Mouse (Mus musculus) thymus, adult 2 months (tissue): ENCODE measurements around the gene Tmem274.

Experiments
- CTCF ChIP-seq: fragments of 200-500 bp; IDR thresholded peaks from 2 replicates; pipeline ENCODE4 v1.5.1; 2012; ENCODE audit warnings: mild to moderate bottlenecking, control low read depth, low read length, moderate library complexity, borderline replicate concordance; ENCODE audit not compliant: control insufficient read depth, poor library complexity, insufficient read depth; ENCODE audit errors: extremely low read depth
- POLR2A ChIP-seq: fragments of 200-500 bp; IDR thresholded peaks from 2 replicates; pipeline ENCODE4 v1.6.1; 2012; ENCODE audit warnings: mild to moderate bottlenecking, low read length, control low read depth, moderate library complexity; ENCODE audit not compliant: control insufficient read depth, poor library complexity, insufficient read depth; ENCODE audit errors: extremely low read depth

GRCm38 (mm10) chr4:149453656-149454055, 23.5 kb upstream of the Tmem274 start:
- peak; percentile 55; the same call in 1 of the 2 replicates for TF ChIP-seq CTCF
- TF ChIP-seq POLR2A = no peak
